Mouse (Mus musculus) forebrain, embryonic 15.5 days (tissue): ENCODE data around the gene Hemgn. TPM values are rescaled to one million over a fixed set of nuclear protein-coding genes. Genes with fewer than 3 reads are reported as not detected.

Experiments used
- ATAC-seq: fragments of 200-750 bp; cut with Nextera tagmentation; replicated peaks from 2 replicates; pipeline ENCODE4 v1.8.0; 2017; ENCODE audit warnings: mild to moderate bottlenecking, moderate TSS enrichment, moderate library complexity
- H3K27ac ChIP-seq: fragments of 300-500 bp; sonication (generic); replicated peaks from 2 replicates; pipeline ENCODE4 v1.5.1; 2015; ENCODE audit warnings: mild to moderate bottlenecking, inconsistent platforms
- H3K27me3 ChIP-seq: fragments of 300-500 bp; sonication (generic); 2 replicates; pipeline ENCODE4 v1.6.1; 2015; ENCODE audit warnings: inconsistent platforms
- H3K36me3 ChIP-seq: fragments of 300-500 bp; sonication (generic); 2 replicates; pipeline ENCODE4 v1.6.1; 2015; ENCODE audit warnings: mild to moderate bottlenecking, inconsistent platforms
- H3K4me1 ChIP-seq: fragments of 300-500 bp; sonication (generic); 2 replicates; pipeline ENCODE4 v1.6.1; 2015; ENCODE audit warnings: inconsistent platforms
- H3K4me2 ChIP-seq: fragments of 300-500 bp; sonication (generic); replicated peaks from 2 replicates; pipeline ENCODE4 v1.6.1; 2015; ENCODE audit warnings: mild to moderate bottlenecking, inconsistent platforms
- H3K4me3 ChIP-seq: fragments of 300-500 bp; sonication (generic); 2 replicates; pipeline ENCODE4 v1.5.1; 2015; ENCODE audit warnings: mild to moderate bottlenecking, inconsistent platforms
- H3K9ac ChIP-seq: fragments of 300-500 bp; sonication (generic); replicated peaks from 2 replicates; pipeline ENCODE4 v1.6.1; 2015; ENCODE audit warnings: mild to moderate bottlenecking, inconsistent platforms
- H3K9me3 ChIP-seq: fragments of 300-500 bp; sonication (generic); 2 replicates; pipeline ENCODE4 v1.6.1; 2016; ENCODE audit warnings: inconsistent platforms
- WGBS: fragments of 180-500 bp; shearing (Covaris S2); methylation state at CpG from one replicate; pipeline ENCODE4 v1.1.7; 2015; ENCODE audit warnings: mixed read lengths; 5-methylcytosine and 5-hydroxymethylcytosine counted together
- polyA plus RNA-seq: library from polyadenylated mRNA; unstranded; fragments of >200 nt; fragmentation: Nextera tagmentation; extraction: Ambion mirVana; gene quantifications from 2 replicates; pipeline ENCODE4 v1.2.1, GENCODE M21; 2015

Gene Hemgn
- polyA plus RNA-seq, 1 experiment from 2014 or later: not detected

DNA sequence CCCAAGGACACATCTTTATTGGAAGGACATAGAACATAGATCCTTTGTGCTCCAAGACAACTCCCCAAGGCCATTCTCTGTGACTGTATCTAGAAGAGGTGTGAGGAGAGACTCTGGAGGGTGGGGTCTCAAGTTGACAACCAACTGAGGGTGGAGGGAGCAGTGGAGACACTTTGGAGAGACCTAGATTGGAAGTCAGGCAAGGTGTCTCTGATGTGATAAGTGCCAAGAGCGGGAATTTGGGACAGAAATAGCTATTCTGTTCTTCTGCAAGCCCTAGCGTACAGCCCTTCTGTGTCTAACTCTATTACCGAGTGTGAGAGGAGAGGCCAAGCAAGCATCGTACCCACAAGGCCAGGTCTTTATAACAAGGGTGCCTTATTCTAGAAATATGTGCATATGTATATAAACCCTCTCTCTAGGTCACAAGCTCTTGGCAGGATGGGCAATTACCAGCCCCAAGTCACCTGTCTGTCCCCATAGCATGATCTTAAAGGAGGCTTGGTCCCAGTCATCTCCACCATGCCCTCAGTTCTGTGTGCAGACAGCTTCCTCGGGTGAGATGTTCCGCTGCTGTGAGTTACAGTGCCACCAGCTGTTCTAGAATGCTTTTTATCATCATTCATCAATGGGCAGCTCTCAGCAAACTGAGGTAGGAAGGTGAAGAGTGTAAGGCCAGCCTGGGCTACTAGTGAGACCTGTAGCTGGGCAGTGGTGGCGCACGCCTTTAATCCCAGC, 6.2 kb downstream of the Hemgn start:
- 91% methylated on average over 8 of the region's 8 CpGs for WGBS

DNA sequence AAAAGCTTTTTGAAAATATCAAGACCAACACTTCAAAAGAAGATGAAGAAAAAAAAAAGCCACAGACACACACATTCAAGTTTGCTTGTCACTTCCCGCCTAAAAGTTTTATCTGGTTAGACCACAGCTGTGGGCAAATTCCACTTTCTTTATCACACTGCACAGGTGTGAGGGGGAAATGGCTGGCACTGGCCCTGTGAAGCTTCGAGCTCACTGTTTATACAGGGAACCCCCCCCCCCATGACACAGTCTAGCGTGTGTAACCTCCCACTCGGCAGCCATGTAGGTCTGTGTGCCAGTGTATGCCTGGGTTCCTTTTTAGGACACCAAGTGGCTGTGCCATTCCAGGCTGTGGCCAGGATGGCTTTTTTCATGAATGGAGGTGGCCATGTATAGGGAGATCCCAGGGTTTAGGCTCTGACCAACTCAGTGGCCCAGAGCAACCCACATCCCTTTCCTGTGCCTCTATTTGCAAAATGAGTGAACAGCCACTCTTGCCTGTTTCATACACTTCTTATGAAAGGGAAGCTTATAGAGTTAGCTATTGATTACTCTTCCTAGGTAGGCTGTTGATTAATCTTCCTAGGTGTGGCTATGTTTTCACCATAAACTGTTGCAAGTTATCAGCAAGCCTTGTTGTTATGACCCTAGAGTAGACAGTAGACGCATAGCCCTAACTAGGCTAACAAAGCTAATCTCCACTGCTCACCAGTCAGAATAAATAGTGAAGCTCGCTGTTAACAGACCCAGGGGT, 9.1 kb downstream of the Hemgn start:
- Histone ChIP-seq H3K27me3 (no peaks in the 10 kb centered on the region), H3K27ac (no peak overlapping the region), H3K4me2 (no peak overlapping the region), H3K4me3 (no peak overlapping the region), H3K36me3 (no peaks in the 10 kb centered on the region), H3K9ac (no peak overlapping the region), H3K4me1 (no peaks in the 10 kb centered on the region), H3K9me3 (no peaks in the 10 kb centered on the region)
- 83% methylated on average over 6 of the region's 6 CpGs for WGBS
- no peak for ATAC-seq

More for the DNA sequence above, 6.2 kb downstream of the Hemgn start:
- H3K27me3 ChIP-seq: no peaks in the 10 kb centered on the region
- no peak overlapping the region for H3K9ac ChIP-seq
- H3K4me2 ChIP-seq: no peak overlapping the region
- ATAC-seq: no peak
- no peak overlapping the region for H3K4me3 ChIP-seq
- H3K27ac ChIP-seq: no peak overlapping the region
- H3K36me3 ChIP-seq: no peaks in the 10 kb centered on the region
- no peaks in the 10 kb centered on the region for H3K4me1 ChIP-seq
- no peaks in the 10 kb centered on the region for H3K9me3 ChIP-seq

DNA sequence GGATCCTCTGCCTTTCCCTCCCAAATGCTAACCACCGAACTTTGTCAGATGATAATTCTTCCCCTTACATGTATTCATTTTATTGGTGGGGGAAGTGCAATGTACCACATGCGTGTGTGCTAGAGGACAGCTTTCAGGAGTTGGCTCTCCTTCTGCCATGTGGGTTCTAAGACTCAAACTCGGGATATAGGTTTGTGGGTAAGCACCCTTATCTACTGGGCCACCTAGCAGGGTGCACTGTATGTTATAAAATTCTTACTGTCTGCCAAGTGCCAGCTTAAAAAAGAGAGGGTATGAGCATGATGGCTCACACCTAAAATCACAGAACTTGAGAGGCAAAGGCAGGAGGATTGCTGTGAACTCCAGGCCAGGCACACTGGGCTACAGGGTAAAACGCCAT, 14.5 kb downstream of the Hemgn start:
- H3K4me3 ChIP-seq: no peak overlapping the region
- 85% methylated on average over 4 of the region's 4 CpGs for whole genome bisulfite sequencing
- no peak overlapping the region for H3K9ac ChIP-seq
- H3K27me3 ChIP-seq: no peaks in the 10 kb centered on the region; the same call in 1 of the 2 replicates
- no peak overlapping the region for H3K4me2 ChIP-seq
- ATAC-seq: no peak
- no peaks in the 10 kb centered on the region for H3K4me1 ChIP-seq
- no peak overlapping the region for H3K27ac ChIP-seq
- no peaks in the 10 kb centered on the region for H3K9me3 ChIP-seq
- no peaks in the 10 kb centered on the region for H3K36me3 ChIP-seq

DNA sequence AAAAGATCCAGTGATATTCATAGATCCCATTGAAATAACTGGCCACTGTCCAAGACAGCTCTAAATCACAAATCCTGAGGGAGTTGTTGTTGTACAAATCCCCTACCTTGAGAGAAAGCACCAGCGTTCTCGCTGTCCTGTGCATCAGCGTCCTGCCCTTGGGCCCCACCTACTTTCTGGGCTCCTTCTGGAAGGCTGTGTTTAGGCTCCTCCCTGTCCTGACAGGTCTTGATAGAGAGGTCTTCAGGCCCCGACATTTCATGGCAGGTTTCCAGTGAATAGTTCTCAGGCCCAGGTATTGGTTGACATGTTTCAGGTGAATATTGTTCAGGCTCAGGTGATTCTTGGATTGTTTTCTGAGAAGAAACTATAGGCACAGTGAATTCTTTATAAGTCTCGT, 17.6 kb downstream of the Hemgn start:
- no peak overlapping the region for H3K4me2 ChIP-seq
- no peaks in the 10 kb centered on the region for H3K36me3 ChIP-seq
- H3K4me1 ChIP-seq: no peaks in the 10 kb centered on the region
- no peak overlapping the region for H3K27ac ChIP-seq
- H3K27me3 ChIP-seq: no peaks in the 10 kb centered on the region; the same call in 1 of the 2 replicates
- no peak overlapping the region for H3K9ac ChIP-seq
- no peak overlapping the region for H3K4me3 ChIP-seq
- 45% methylated on average over 5 of the region's 5 CpGs for WGBS
- H3K9me3 ChIP-seq: no peaks in the 10 kb centered on the region
- ATAC-seq: no peak

DNA sequence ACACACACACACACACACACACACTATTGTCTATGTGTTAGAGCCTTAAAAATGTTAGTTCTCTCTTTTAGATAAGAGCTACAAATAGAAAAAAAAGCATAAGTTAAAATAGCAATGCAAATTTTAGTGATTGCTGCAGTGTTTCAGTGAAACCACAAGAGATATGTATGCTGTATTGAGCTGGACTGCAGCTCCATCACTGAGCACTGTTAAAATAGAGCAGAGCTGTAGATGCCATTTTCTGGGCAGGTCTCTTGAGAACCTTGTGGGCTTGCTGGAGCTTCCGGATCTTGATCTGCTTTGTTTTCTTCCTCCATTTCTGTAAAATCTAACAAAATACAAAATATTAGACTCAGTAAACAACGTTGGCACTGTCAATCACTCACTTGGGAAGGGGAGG, 18.9 kb downstream of the Hemgn start:
- Histone ChIP-seq H3K4me2 (no peak overlapping the region), H3K4me3 (no peak overlapping the region), H3K9me3 (no peaks in the 10 kb centered on the region), H3K4me1 (peaks cover 6% of the 10 kb centered on the region; the same call in 1 of the 2 replicates), H3K36me3 (no peaks in the 10 kb centered on the region), H3K9ac (no peak overlapping the region), H3K27ac (no peak overlapping the region), H3K27me3 (no peaks in the 10 kb centered on the region; the same call in 1 of the 2 replicates)
- 88% methylated on average over 2 of the region's 2 CpGs for WGBS
- ATAC-seq: no peak

DNA sequence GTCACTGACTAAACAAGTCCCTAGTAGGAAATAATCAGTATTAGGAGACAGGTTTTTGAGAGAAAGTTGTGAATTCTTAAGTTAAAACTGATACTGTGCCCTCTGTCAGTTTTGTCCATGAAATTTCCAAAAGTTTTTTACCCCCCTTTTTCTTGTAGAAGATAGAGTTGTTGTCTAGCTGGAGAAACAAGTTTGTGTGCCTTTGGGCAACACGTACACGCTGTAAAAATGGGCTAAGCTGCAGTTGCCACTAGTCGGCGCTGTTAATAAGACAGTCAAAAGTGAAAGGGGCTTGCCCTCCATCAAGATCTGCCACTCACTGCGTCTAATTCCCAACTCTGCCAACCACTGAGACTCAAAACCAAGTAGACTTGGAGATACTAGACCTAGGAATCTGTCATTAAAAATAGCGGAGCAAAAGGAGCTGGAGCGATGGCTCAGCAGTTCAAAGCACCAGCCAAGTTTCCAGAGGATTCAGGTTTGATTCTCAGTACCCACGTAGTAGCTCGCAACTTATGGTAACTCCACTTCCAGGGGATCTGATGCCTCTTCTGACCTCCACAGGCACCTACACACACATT, 22.8 kb downstream of the Hemgn start:
- WGBS: 24% methylated on average over 9 of the region's 9 CpGs
- Histone ChIP-seq H3K9ac (peak overlapping the region; percentile 79; the same call in 1 of the 2 replicates), H3K4me3 (peak overlapping the region; percentile 74; the same call in 1 of the 2 replicates), H3K9me3 (no peaks in the 10 kb centered on the region), H3K4me1 (peaks cover 12% of the 10 kb centered on the region), H3K36me3 (0 out of 2 replicates have a peak, but pooled peaks cover under 1% of the 10 kb centered on the region), H3K4me2 (peak overlapping the region; percentile 58), H3K27ac (no peak overlapping the region), H3K27me3 (no peaks in the 10 kb centered on the region)
- ATAC-seq: no peak

DNA sequence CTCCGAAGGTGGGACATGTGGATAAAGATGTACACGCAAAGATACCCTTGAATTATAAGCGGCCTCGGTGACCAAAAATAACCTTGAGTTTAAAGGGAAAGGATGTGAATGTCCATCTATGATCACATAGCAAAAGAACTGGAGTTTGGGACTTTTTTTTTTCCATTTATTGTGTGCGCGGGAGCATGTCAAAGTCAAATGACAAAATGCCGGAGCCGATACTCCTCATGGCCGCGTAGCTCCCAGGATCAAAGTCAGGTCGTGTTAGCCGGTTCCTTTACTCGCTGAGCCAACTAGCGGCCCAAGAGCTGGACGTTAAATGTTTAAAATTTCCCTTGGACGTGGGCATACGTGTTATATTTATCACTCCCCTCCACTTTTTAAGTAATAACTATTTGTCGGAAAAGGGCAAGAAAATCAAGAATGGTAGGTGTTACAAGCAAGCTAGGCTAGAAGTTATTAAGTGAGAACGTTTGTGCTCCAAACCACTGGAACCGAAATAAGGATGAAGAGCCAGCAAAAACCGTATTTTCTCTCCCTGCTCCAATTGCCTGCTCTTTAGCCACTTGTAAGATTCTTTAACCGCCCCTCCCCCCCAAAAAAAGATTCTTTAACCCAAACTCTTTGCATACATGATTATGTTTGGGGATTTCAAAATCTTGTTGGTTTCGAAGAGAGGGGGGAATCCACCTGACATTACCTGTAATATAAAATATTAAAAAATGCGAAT, 23.5 kb downstream of the Hemgn start:
- under 1% methylated on average over 24 of the region's 24 CpGs for WGBS
- Histone ChIP-seq H3K4me2 (peak overlapping the region; percentile 58), H3K36me3 (peaks cover 8% of the 10 kb centered on the region), H3K27me3 (no peaks in the 10 kb centered on the region), H3K4me1 (peaks cover 12% of the 10 kb centered on the region), H3K4me3 (peak overlapping the region; percentile 74), H3K9me3 (no peaks in the 10 kb centered on the region), H3K9ac (peak overlapping the region; percentile 79), H3K27ac (peak overlapping the region; percentile 96)
- no peak for ATAC-seq

DNA sequence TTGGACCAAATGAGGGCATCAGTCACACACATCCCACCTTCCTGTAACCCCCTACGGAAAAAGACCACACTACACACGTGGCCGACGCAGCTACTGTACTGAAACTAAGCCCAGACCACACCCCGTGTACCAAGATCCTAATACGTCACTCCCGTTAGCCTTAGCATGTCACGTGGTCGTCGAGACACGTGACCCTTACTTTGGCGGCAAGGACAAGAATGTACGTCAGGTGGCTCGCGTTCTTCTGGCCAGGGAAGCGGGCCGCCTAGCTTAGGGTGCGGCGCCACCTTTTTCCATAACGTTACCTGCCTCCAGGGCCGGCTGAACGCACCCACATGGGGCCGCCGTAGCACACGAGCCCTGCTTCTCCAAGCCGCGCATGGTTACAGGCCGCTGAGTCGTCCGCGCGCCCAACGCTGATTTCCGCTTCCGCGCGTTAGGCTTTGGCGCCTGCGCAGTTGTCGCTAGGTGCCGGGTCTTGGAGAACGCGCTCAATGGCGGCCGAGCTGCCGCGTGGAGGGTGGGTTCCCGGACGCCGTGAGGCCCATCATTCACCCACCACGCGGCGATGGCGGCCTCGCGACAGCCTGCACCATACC, 24.2 kb downstream of the Hemgn start, which contains the start of gene Trmo:
Gene Trmo, minus strand, starts transcription at position 425 of the 599 bp plus-strand sequence.
- under 1% methylated on average over 56 of the region's 56 CpGs for WGBS

DNA sequence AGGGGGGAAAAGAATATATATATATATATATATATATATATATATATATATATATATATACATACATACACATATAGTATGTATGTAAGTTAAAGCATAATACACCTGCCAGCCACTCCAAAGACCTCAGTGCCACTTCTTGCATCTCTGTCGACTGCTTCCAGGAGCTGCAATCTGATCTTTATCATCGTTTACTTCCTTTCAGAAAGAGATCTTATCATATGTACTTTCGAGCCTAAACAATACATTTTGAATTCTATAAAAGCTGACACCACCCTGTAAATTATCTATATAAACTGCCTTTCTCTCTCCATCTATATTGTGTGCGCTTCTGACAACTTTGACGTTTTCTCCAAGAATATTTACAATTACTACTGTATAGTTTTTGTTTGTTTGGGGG, 24.8 kb downstream of the Hemgn start:
- no peaks in the 10 kb centered on the region for H3K27me3 ChIP-seq
- H3K4me2 ChIP-seq: peak overlapping the region; percentile 58
- H3K9me3 ChIP-seq: no peaks in the 10 kb centered on the region
- H3K4me1 ChIP-seq: peaks cover 12% of the 10 kb centered on the region
- H3K9ac ChIP-seq: peak overlapping the region; percentile 79
- peak overlapping the region; percentile 74 for H3K4me3 ChIP-seq
- 0 out of 2 replicates have a peak, but pooled peaks have one; percentile 7 for ATAC-seq
- peaks cover 19% of the 10 kb centered on the region for H3K36me3 ChIP-seq
- WGBS: 38% methylated on average over 5 of the region's 5 CpGs
- peak overlapping the region; percentile 96 for H3K27ac ChIP-seq

More for the DNA sequence above, 24.2 kb downstream of the Hemgn start, which contains the start of gene Trmo:
- peak within 1 kb of the TSS; percentile 74 for H3K4me3 ChIP-seq
- no peaks in the 10 kb centered on the region for H3K27me3 ChIP-seq
- H3K9me3 ChIP-seq: no peaks in the 10 kb centered on the region
- peak within 1 kb of the TSS; percentile 58 for H3K4me2 ChIP-seq
- peak within 1 kb of the TSS; percentile 79 for H3K9ac ChIP-seq
- peaks cover 12% of the 10 kb centered on the region for H3K4me1 ChIP-seq
- peak; percentile 97 for ATAC-seq
- H3K27ac ChIP-seq: peak within 1 kb of the TSS; percentile 96
- peaks cover 14% of the 10 kb centered on the region for H3K36me3 ChIP-seq

DNA sequence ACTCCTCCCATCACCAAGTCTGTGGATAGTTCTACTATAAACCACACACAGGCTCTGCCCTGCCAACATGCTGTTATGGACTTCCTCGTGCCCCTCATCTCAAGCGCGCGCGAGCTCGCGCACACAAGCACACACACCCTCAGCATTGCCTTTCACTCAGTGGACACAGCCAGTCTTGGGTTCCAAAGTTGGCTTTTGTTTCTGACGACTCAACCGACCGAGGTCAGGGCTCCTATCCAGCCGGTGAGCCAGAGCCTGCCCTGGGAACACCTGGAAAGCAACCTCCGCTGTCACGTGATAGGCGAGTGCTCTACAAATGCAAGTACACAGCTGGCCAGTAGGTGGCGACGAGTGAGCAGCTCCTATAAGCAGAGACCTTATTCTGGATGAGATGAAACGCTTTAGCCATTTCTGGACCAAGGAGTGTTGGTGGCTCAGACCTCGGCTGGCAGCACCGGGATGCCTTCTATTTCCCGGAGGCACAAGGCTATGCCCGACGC, 38.4 kb downstream of the Hemgn start:
- no peak overlapping the region for H3K27ac ChIP-seq
- H3K36me3 ChIP-seq: peaks cover 25% of the 10 kb centered on the region
- ATAC-seq: peak; percentile 32; the same call in 1 of the 2 replicates
- H3K9ac ChIP-seq: peak overlapping the region; percentile 36
- H3K9me3 ChIP-seq: no peaks in the 10 kb centered on the region
- H3K4me3 ChIP-seq: peak overlapping the region; percentile 36
- peaks cover 6% of the 10 kb centered on the region for H3K4me1 ChIP-seq
- 22% methylated on average over 22 of the region's 22 CpGs for WGBS
- H3K27me3 ChIP-seq: no peaks in the 10 kb centered on the region
- peak overlapping the region; percentile 47 for H3K4me2 ChIP-seq

DNA sequence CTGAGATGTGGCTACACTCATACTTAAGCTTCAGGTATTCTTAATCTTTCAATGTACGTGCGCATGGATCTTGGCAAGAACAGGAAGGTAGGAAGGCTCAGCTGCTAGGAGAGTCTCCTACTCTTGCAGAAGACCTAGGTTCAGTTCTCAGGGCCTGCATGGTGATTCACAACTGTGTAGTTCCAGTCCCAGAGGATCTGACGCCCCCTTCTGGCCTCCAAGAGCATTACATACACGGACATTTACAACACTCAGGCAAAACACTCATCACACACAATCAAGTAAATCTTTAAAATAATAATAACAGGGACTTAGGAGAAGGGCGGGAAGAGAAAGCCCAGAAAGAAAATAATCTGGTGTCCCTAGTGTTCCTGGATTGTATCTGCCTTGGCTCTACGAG, 38.9 kb downstream of the Hemgn start:
- Histone ChIP-seq H3K9ac (no peak overlapping the region), H3K27me3 (no peaks in the 10 kb centered on the region), H3K4me2 (peak overlapping the region; percentile 47), H3K4me3 (no peak overlapping the region), H3K4me1 (peaks cover 6% of the 10 kb centered on the region), H3K27ac (no peak overlapping the region), H3K36me3 (peaks cover 22% of the 10 kb centered on the region), H3K9me3 (no peaks in the 10 kb centered on the region)
- ATAC-seq: no peak
- WGBS: 61% methylated on average over 6 of the region's 6 CpGs
